Mouse (Mus musculus) intestine, postnatal 0 days (tissue): ENCODE data around the gene Vkorc1. TPM values are rescaled to one million over a fixed set of nuclear protein-coding genes. Genes with fewer than 3 reads are reported as not detected.

Source experiments
- ATAC-seq: fragments of 200-750 bp; cut with Nextera tagmentation; 2 replicates; pipeline ENCODE4 v1.8.0; 2017; ENCODE audit warnings: mild to moderate bottlenecking, moderate TSS enrichment, moderate library complexity
- H3K27ac ChIP-seq: fragments of 300-500 bp; sonication (generic); 2 replicates; pipeline ENCODE4 v1.5.1; 2014; ENCODE audit warnings: mild to moderate bottlenecking, low read depth, low read length, moderate library complexity
- H3K27me3 ChIP-seq: fragments of 300-500 bp; sonication (generic); replicated peaks from 2 replicates; pipeline ENCODE4 v1.6.1; 2014; ENCODE audit warnings: low read length, mixed read lengths; ENCODE audit not compliant: control insufficient read depth, insufficient read depth
- H3K36me3 ChIP-seq: fragments of 300-500 bp; sonication (generic); 2 replicates; pipeline ENCODE4 v1.6.1; 2014; ENCODE audit warnings: mild to moderate bottlenecking, moderate library complexity; ENCODE audit not compliant: control insufficient read depth, insufficient read depth
- H3K4me1 ChIP-seq: fragments of 300-500 bp; sonication (generic); replicated peaks from 2 replicates; pipeline ENCODE4 v1.6.1; 2014; ENCODE audit warnings: antibody characterized with exemption, low read length, mixed read lengths; ENCODE audit not compliant: control insufficient read depth, insufficient read depth
- H3K4me2 ChIP-seq: fragments of 300-500 bp; sonication (generic); replicated peaks from 2 replicates; pipeline ENCODE4 v1.6.1; 2014; ENCODE audit warnings: low read depth, mild to moderate bottlenecking, moderate library complexity
- H3K4me3 ChIP-seq: fragments of 300-500 bp; sonication (generic); 2 replicates; pipeline ENCODE4 v1.5.1; 2014; ENCODE audit warnings: low read depth, low read length
- H3K9ac ChIP-seq: fragments of 300-500 bp; sonication (generic); 2 replicates; pipeline ENCODE4 v1.6.1; 2014; ENCODE audit warnings: mild to moderate bottlenecking, low read depth, low read length
- H3K9me3 ChIP-seq: fragments of 300-500 bp; sonication (generic); 2 replicates; pipeline ENCODE4 v1.6.1; 2016; ENCODE audit warnings: mixed run types; ENCODE audit not compliant: control insufficient read depth
- CTCF ChIP-seq: sonication (generic); IDR thresholded peaks from 2 replicates; pipeline ENCODE4 v1.5.1; 2016; ENCODE audit warnings: low read depth, mild to moderate bottlenecking, control low read depth, antibody characterized with exemption, moderate library complexity
- WGBS: fragments of 180-500 bp; shearing (Covaris S2); extraction: QIAGEN DNeasy Blood & Tissue Kit; methylation state at CpG from one replicate; pipeline ENCODE4 v1.1.7; 2014; 5-methylcytosine and 5-hydroxymethylcytosine counted together
- polyA plus RNA-seq: library from polyadenylated mRNA; unstranded; fragments of >200 nt; fragmentation: Nextera tagmentation; extraction: Ambion mirVana; gene quantifications from 2 replicates; pipeline ENCODE4 v1.2.1, GENCODE M21; 2015

Vkorc1 gene
- polyA plus RNA-seq, 1 experiment from 2014 or later = 194 TPM

- Histone ChIP-seq H3K36me3 (peaks cover 13% of the 10 kb centered on the region; the same call in 1 of the 2 replicates), H3K4me3 (no peak overlapping the region), H3K9me3 (no peaks in the 10 kb centered on the region), H3K4me2 (no peak overlapping the region), H3K27ac (no peak overlapping the region), H3K9ac (no peak overlapping the region), H3K27me3 (no peaks in the 10 kb centered on the region), H3K4me1 (0 out of 2 replicates have a peak, but pooled peaks cover 7% of the 10 kb centered on the region)
- peak; percentile 74 for TF ChIP-seq CTCF
- ATAC-seq = no peak
- 52% methylated on average over 8 of the region's 8 CpGs for WGBS
Measured at GRCm38 (mm10) chr7:127921516-127921915, 26.1 kb upstream of the Vkorc1 start.

- peak; percentile 63 for TF ChIP-seq CTCF
- Histone ChIP-seq H3K9ac (no peak overlapping the region), H3K4me3 (no peak overlapping the region), H3K27me3 (no peaks in the 10 kb centered on the region), H3K4me1 (0 out of 2 replicates have a peak, but pooled peaks cover 7% of the 10 kb centered on the region), H3K36me3 (peaks cover 16% of the 10 kb centered on the region; the same call in 1 of the 2 replicates), H3K4me2 (no peak overlapping the region), H3K27ac (no peak overlapping the region), H3K9me3 (no peaks in the 10 kb centered on the region)
- 72% methylated on average over 7 of the region's 7 CpGs for WGBS
- no peak for ATAC-seq
Measured at GRCm38 (mm10) chr7:127919290-127919689, 23.9 kb upstream of the Vkorc1 start.

- H3K4me1 ChIP-seq = 0 out of 2 replicates have a peak, but pooled peaks cover 4% of the 10 kb centered on the region
- peaks cover 16% of the 10 kb centered on the region; the same call in 1 of the 2 replicates for H3K36me3 ChIP-seq
- no peaks in the 10 kb centered on the region for H3K9me3 ChIP-seq
- peak; percentile 76 for TF ChIP-seq CTCF
- no peak overlapping the region for H3K27ac ChIP-seq
- H3K9ac ChIP-seq = no peak overlapping the region
- 62% methylated on average over 3 of the region's 3 CpGs for WGBS
- H3K4me2 ChIP-seq = no peak overlapping the region
- no peaks in the 10 kb centered on the region for H3K27me3 ChIP-seq
- H3K4me3 ChIP-seq = no peak overlapping the region
- no peak for ATAC-seq
Measured at GRCm38 (mm10) chr7:127918203-127918602, 22.8 kb upstream of the Vkorc1 start.

GRCm38 (mm10) chr7:127915293-127915692 is 19.9 kb upstream of the Vkorc1 start:
- no peaks in the 10 kb centered on the region for H3K27me3 ChIP-seq
- TF ChIP-seq CTCF = no peak
- H3K27ac ChIP-seq = no peak overlapping the region
- peaks cover 14% of the 10 kb centered on the region; the same call in 1 of the 2 replicates for H3K36me3 ChIP-seq
- ATAC-seq = no peak
- WGBS = 81% methylated on average over 12 of the region's 12 CpGs
- H3K4me3 ChIP-seq = no peak overlapping the region
- no peaks in the 10 kb centered on the region for H3K9me3 ChIP-seq
- no peak overlapping the region for H3K9ac ChIP-seq
- H3K4me1 ChIP-seq = peaks cover 4% of the 10 kb centered on the region; the same call in 1 of the 2 replicates
- H3K4me2 ChIP-seq = 0 out of 2 replicates have a peak overlapping the region, but pooled peaks have one; percentile 6

GRCm38 (mm10) chr7:127912938-127913337 is 17.5 kb upstream of the Vkorc1 start:
- Histone ChIP-seq H3K36me3 (peaks cover 22% of the 10 kb centered on the region), H3K27me3 (no peaks in the 10 kb centered on the region), H3K9me3 (no peaks in the 10 kb centered on the region), H3K4me3 (peak overlapping the region; percentile 82), H3K4me2 (peak overlapping the region; percentile 74), H3K4me1 (peaks cover 4% of the 10 kb centered on the region; the same call in 1 of the 2 replicates), H3K9ac (peak overlapping the region; percentile 64), H3K27ac (peak overlapping the region; percentile 77)
- no peak for ATAC-seq
- 7% methylated on average over 4 of the region's 4 CpGs for WGBS
- TF ChIP-seq CTCF = no peak

- Histone ChIP-seq H3K4me2 (peak within 1 kb of the TSS; percentile 74), H3K9me3 (no peaks in the 10 kb centered on the region), H3K4me1 (peaks cover 4% of the 10 kb centered on the region; the same call in 1 of the 2 replicates), H3K27ac (peak within 1 kb of the TSS; percentile 77), H3K27me3 (no peaks in the 10 kb centered on the region), H3K36me3 (peaks cover 28% of the 10 kb centered on the region), H3K4me3 (peak within 1 kb of the TSS; percentile 82), H3K9ac (peak within 1 kb of the TSS; percentile 64)
- WGBS = under 1% methylated on average over 40 of the region's 40 CpGs
- no peak for TF ChIP-seq CTCF
- ATAC-seq = peak; percentile 95
Measured at GRCm38 (mm10) chr7:127912190-127912871, 16.9 kb upstream of the Vkorc1 start, which contains the start of gene Kat8. Gene Kat8, plus strand, starts transcription at chr7:127912516.
